Mouse (Mus musculus) midbrain, embryonic 11.5 days (tissue): ENCODE measurements around the gene Camk2d. TPM values are rescaled to one million over a fixed set of nuclear protein-coding genes. Genes with fewer than 3 reads are reported as not detected.

Source experiments
- ATAC-seq: fragments of 200-750 bp; cut with Nextera tagmentation; 2 replicates; pipeline ENCODE4 v1.8.0; 2017; ENCODE audit warnings: moderate TSS enrichment, moderate library complexity; ENCODE audit not compliant: low FRiP score
- DNase-seq: peaks from one replicate; pipeline ENCODE4 v3.0.0; 2015; ENCODE audit warnings: low spot score; ENCODE audit errors: missing footprints
- H3K27ac ChIP-seq: fragments of 300-500 bp; sonication (generic); 2 replicates; pipeline ENCODE4 v1.5.1; 2014; ENCODE audit warnings: low read depth, low read length
- H3K27me3 ChIP-seq: fragments of 300-500 bp; sonication (generic); 2 replicates; pipeline ENCODE4 v1.6.1; 2014; ENCODE audit warnings: mild to moderate bottlenecking, low read length, moderate library complexity, mixed read lengths; ENCODE audit not compliant: control insufficient read depth, insufficient read depth
- H3K36me3 ChIP-seq: fragments of 300-500 bp; sonication (generic); 2 replicates; pipeline ENCODE4 v1.6.1; 2014; ENCODE audit warnings: mild to moderate bottlenecking, low read length, moderate library complexity, mixed read lengths; ENCODE audit not compliant: control insufficient read depth, insufficient read depth
- H3K4me1 ChIP-seq: fragments of 300-500 bp; sonication (generic); 2 replicates; pipeline ENCODE4 v1.6.1; 2014; ENCODE audit warnings: low read length; ENCODE audit not compliant: control insufficient read depth, insufficient read depth
- H3K4me2 ChIP-seq: fragments of 300-500 bp; sonication (generic); 2 replicates; pipeline ENCODE4 v1.6.1; 2014; ENCODE audit warnings: mild to moderate bottlenecking, moderate library complexity
- H3K4me3 ChIP-seq: fragments of 300-500 bp; sonication (generic); 2 replicates; pipeline ENCODE4 v1.5.1; 2014; ENCODE audit warnings: low read depth, low read length
- H3K9ac ChIP-seq: fragments of 300-500 bp; sonication (generic); 2 replicates; pipeline ENCODE4 v1.6.1; 2014; ENCODE audit warnings: low read length
- H3K9me3 ChIP-seq: fragments of 300-500 bp; sonication (generic); 2 replicates; pipeline ENCODE4 v1.6.1; 2016; ENCODE audit warnings: low read length; ENCODE audit not compliant: control insufficient read depth
- WGBS: fragments of 180-500 bp; shearing (Covaris S2); extraction: QIAGEN DNeasy Blood & Tissue Kit; methylation state at CpG from one replicate; pipeline ENCODE4 v1.1.7; 2014; 5-methylcytosine and 5-hydroxymethylcytosine counted together
- polyA plus RNA-seq: library from polyadenylated mRNA; unstranded; fragments of >200 nt; fragmentation: Nextera tagmentation; extraction: Ambion mirVana; gene quantifications from 2 replicates; pipeline ENCODE4 v1.2.1, GENCODE M21; 2014

Gene Camk2d
- polyA plus RNA-seq, 1 experiment from 2014 or later = 13.5 TPM

DNA sequence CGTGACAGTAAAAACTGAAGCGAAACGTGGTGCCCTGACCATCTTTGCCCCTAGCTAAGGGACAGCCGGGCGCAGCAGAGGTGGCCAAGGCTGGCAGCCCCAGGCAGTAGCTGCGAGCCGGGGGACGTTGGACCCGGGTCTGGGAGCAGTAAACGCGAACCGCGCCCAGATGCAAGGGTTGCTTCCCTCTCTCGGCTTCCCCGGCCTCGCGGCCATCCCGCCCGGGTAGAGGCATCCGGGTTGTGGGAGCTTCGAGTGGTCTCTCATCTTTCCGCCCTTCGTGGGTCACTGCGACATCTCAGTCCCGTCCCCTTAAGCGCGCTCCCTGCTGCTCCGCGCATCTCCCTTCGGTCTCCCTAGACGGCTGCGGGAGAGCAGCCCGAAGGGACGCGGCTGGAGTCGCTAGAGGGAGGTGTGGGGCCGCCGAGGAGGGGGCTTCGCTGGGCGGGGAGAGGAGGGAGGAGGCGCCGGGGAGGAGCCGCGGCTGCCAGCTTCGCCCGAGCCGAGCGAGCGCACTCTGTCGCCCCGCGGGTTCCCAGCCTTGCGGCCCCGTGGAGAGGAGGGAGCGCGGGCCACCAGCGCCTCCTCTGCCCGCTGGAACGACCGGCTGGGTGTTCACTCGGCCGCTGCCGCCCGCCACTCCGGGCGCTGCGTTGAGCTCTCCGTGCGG lies 524 bp downstream of the Camk2d start:
- DNase-seq (peak; percentile 99), ATAC-seq (peak; percentile 90)
- Histone ChIP-seq H3K27ac (peak overlapping the region; percentile 89), H3K4me3 (peak overlapping the region; percentile 65), H3K4me2 (peak overlapping the region; percentile 97), H3K36me3 (no peaks in the 10 kb centered on the region), H3K9ac (peak overlapping the region; percentile 81), H3K27me3 (no peaks in the 10 kb centered on the region), H3K4me1 (peaks cover 5% of the 10 kb centered on the region; the same call in 1 of the 2 replicates), H3K9me3 (no peaks in the 10 kb centered on the region)
- WGBS = under 1% methylated on average over 64 of the region's 69 CpGs

- Histone ChIP-seq H3K27me3 (no peaks in the 10 kb centered on the region), H3K4me2 (peak overlapping the region; percentile 97), H3K27ac (peak overlapping the region; percentile 89), H3K4me1 (peaks cover 5% of the 10 kb centered on the region; the same call in 1 of the 2 replicates), H3K4me3 (peak overlapping the region; percentile 65), H3K9ac (peak overlapping the region; percentile 81), H3K36me3 (no peaks in the 10 kb centered on the region), H3K9me3 (no peaks in the 10 kb centered on the region)
- ATAC-seq (peak; percentile 80), DNase-seq (peak; percentile 96)
- WGBS = 0% methylated on average over 36 of the region's 51 CpGs
Measured at GRCm38 (mm10) chr3:126597161-126597595, 1.1 kb downstream of the Camk2d start.

DNA sequence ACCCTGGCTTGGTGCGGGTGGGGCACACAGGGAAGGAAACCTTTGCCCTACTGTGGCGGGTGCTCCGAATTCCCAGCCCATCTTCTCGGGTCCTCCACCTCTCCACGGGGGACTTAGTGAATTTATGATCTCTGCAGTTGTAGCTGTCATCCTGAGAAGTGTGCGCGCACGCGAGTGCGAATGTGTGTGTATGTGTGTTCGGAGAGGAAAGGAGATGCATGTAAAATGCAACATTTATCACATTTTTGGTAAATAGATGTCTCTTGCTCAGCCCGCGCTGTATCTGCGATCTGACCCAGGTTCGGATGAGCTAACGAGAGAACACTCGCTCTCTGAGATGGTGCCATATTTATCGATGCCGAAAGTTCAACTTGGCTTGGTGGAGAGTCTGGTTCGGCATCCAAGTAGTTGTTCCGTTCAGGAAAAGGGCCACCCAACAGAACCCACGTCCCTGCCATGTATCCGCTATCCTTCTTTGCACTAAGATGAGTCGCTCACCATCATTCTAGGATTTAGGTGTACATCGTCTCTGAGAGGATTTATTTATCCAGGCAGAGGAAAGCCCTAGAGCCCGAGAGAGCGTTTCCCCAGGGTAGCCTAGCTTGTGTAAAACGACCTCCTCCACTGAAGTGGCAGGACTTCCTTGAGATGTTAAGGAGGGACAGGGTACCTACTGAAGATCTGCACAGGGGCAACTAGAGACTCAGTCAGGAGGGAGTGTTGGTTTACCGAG lies 1.7 kb downstream of the Camk2d start:
- Histone ChIP-seq H3K4me1 (peaks cover 5% of the 10 kb centered on the region; the same call in 1 of the 2 replicates), H3K36me3 (no peaks in the 10 kb centered on the region), H3K4me3 (peak overlapping the region; percentile 65), H3K27ac (peak overlapping the region; percentile 89; the same call in 1 of the 2 replicates), H3K4me2 (peak overlapping the region; percentile 97), H3K9me3 (no peaks in the 10 kb centered on the region), H3K9ac (peak overlapping the region; percentile 81), H3K27me3 (no peaks in the 10 kb centered on the region)
- no peak for ATAC-seq
- 1% methylated on average over 29 of the region's 29 CpGs for WGBS
- DNase-seq = peak; percentile 95

DNA sequence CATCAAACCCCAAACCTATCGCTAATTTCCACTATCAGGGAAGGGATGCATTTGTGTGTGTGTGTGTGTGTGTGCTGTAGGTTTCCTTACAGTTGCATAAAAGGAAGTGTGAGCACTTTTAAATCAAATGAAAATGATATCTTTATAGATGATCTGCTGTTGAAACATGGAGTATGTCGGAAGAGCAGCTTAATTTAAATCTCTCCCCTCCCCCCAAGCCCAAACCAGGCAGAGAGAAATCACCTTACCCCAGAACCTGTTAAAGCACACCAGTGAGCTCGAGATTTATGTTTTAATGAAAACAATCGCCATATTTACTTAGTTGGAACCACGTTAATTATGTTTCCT lies 2.2 kb downstream of the Camk2d start:
- 5% methylated on average over 5 of the region's 5 CpGs for WGBS
- no peak for ATAC-seq
- H3K27ac ChIP-seq = no peak overlapping the region

DNA sequence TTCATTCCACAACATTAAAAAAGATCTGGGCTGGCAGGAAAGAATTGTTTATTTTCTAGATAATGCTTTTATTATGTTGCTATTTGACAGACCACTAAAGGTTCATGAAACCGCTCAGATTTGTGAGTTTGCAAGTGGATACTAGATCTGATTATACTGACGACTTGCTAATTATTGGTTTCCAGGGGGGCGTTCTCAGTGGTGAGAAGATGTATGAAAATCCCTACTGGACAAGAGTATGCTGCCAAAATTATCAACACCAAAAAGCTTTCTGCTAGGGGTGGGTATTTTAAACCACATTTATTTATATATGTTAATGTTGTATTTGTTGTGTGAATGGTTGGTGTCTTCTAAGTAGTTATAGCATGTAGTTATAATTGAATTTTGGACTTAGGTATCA lies 2.8 kb downstream of the Camk2d start:
- Histone ChIP-seq H3K27ac (no peak overlapping the region), H3K9me3 (no peaks in the 10 kb centered on the region), H3K9ac (no peak overlapping the region), H3K4me1 (peaks cover 5% of the 10 kb centered on the region; the same call in 1 of the 2 replicates), H3K4me3 (no peak overlapping the region), H3K27me3 (no peaks in the 10 kb centered on the region), H3K36me3 (no peaks in the 10 kb centered on the region), H3K4me2 (no peak overlapping the region)
- WGBS = 65% methylated on average over 3 of the region's 3 CpGs
- DNase-seq = peak; percentile 84
- ATAC-seq = no peak

More for the DNA sequence above, 2.2 kb downstream of the Camk2d start:
- Histone ChIP-seq H3K27me3 (no peaks in the 10 kb centered on the region), H3K36me3 (no peaks in the 10 kb centered on the region), H3K4me3 (peak overlapping the region; percentile 65), H3K4me2 (peak overlapping the region; percentile 97), H3K9me3 (no peaks in the 10 kb centered on the region), H3K9ac (peak overlapping the region; percentile 81), H3K4me1 (peaks cover 5% of the 10 kb centered on the region; the same call in 1 of the 2 replicates)
- no peak for DNase-seq

DNA sequence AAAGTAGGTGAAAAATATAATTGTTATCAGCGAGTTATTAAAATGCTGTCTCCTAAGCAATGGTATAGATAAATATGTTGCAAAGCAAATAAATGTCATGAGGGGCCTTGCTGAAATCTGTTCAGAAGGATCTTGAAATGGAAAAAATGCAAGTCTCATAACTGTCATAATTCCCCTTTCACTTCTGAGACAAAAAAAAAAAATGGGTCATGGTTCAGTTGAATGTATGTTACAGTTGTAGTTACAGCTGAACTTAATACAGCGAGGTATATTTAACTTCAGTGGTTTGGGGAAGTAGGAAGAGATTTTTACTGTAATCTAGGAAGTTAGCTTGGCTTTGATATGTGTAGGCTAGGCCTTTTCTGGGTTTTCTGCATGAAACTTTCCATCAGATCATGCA lies 3.2 kb downstream of the Camk2d start:
- WGBS = 79% methylated on average over 2 of the region's 2 CpGs
- H3K36me3 ChIP-seq = no peaks in the 10 kb centered on the region
- H3K4me2 ChIP-seq = no peak overlapping the region
- no peak overlapping the region for H3K4me3 ChIP-seq
- H3K27ac ChIP-seq = no peak overlapping the region
- H3K9ac ChIP-seq = no peak overlapping the region
- ATAC-seq = no peak
- H3K27me3 ChIP-seq = no peaks in the 10 kb centered on the region
- H3K9me3 ChIP-seq = no peaks in the 10 kb centered on the region
- DNase-seq = peak; percentile 60
- peaks cover 5% of the 10 kb centered on the region; the same call in 1 of the 2 replicates for H3K4me1 ChIP-seq

GRCm38 (mm10) chr3:126599936-126600335 lies 3.8 kb downstream of the Camk2d start:
- no peak overlapping the region for H3K27ac ChIP-seq
- H3K4me1 ChIP-seq = peaks cover 5% of the 10 kb centered on the region; the same call in 1 of the 2 replicates
- H3K9me3 ChIP-seq = no peaks in the 10 kb centered on the region
- H3K9ac ChIP-seq = no peak overlapping the region
- H3K4me3 ChIP-seq = no peak overlapping the region
- no peak overlapping the region for H3K4me2 ChIP-seq
- DNase-seq = no peak
- no peak for ATAC-seq
- H3K27me3 ChIP-seq = no peaks in the 10 kb centered on the region
- no peaks in the 10 kb centered on the region for H3K36me3 ChIP-seq
- WGBS = 47% methylated on average over 10 of the region's 10 CpGs

GRCm38 (mm10) chr3:126602772-126603171 lies 6.7 kb downstream of the Camk2d start:
- no peak overlapping the region for H3K27ac ChIP-seq
- ATAC-seq (no peak), DNase-seq (peak; percentile 70)
- no peak overlapping the region for H3K9ac ChIP-seq
- no peaks in the 10 kb centered on the region for H3K36me3 ChIP-seq
- no peaks in the 10 kb centered on the region for H3K9me3 ChIP-seq
- WGBS = 80% methylated on average over 11 of the region's 11 CpGs
- no peak overlapping the region for H3K4me3 ChIP-seq
- H3K4me1 ChIP-seq = peaks cover 4% of the 10 kb centered on the region; the same call in 1 of the 2 replicates
- H3K27me3 ChIP-seq = no peaks in the 10 kb centered on the region
- no peak overlapping the region for H3K4me2 ChIP-seq
